In genomic region chr17:46074398-46075115, GRCm38 (mm10) we compare ENCODE assay signal across 8 mouse cellular contexts. TPM values are rescaled to one million over a fixed set of nuclear protein-coding genes. Genes with fewer than 3 reads are reported as not detected.
DNase-seq lines count a peak whose midpoint lies in the region; ATAC-seq and TF ChIP-seq lines count a peak whose summit lies in the region.
"Had no signal": no experiment of that assay in that cellular context is flagged by ENCODE, and none has a peak within 500 bp of the region (broad histone marks: within the 10 kb centered on the region; RNA-seq: fewer than 3 reads in every experiment).

No protein-coding gene starts in this region.

- H3K27ac ChIP-seq in layer of hippocampus, adult 2 months: no peak overlapping the region; the same call in 1 of the 2 replicates
- H3K27ac ChIP-seq in intestine, embryonic 14.5 days (ENCODE audit: low read depth): no peak overlapping the region
- no peak overlapping the region for H3K27ac ChIP-seq in midbrain, embryonic 13.5 days
- H3K27ac ChIP-seq: midbrain, embryonic 15.5 days had no signal

- 54% methylated on average over 7 of the region's 7 CpGs for WGBS in intestine, embryonic 14.5 days
- WGBS in midbrain, embryonic 13.5 days: 82% methylated on average over 7 of the region's 7 CpGs

- H3K9ac ChIP-seq in intestine, embryonic 14.5 days (ENCODE audit: low read length): no peak overlapping the region
- H3K9ac ChIP-seq in midbrain, embryonic 13.5 days (replicated peaks): no peak overlapping the region
- H3K9ac ChIP-seq: midbrain, embryonic 15.5 days had no signal

- no peak for TF ChIP-seq CTCF in layer of hippocampus, adult 2 months (conservative IDR thresholded peaks at IDR 0.05)

- no peaks in the 10 kb centered on the region for H3K36me3 ChIP-seq in intestine, embryonic 14.5 days (ENCODE audit: control insufficient read depth, insufficient read depth, low read length)
- H3K36me3 ChIP-seq in myocyte (ENCODE audit: control insufficient read depth, insufficient read depth): no peaks in the 10 kb centered on the region
- no peaks in the 10 kb centered on the region for H3K36me3 ChIP-seq in midbrain, embryonic 13.5 days
- H3K36me3 ChIP-seq: midbrain, embryonic 15.5 days had no signal

- peaks cover 18% of the 10 kb centered on the region for H3K4me1 ChIP-seq in intestine, embryonic 14.5 days (replicated peaks; ENCODE audit: control insufficient read depth, insufficient read depth, low read length)
- no peaks in the 10 kb centered on the region for H3K4me1 ChIP-seq in midbrain, embryonic 13.5 days (replicated peaks)
- H3K4me1 ChIP-seq: midbrain, embryonic 15.5 days had no signal

- H3K4me2 ChIP-seq in intestine, embryonic 14.5 days (ENCODE audit: low read length): peak overlapping the region; percentile 46
- H3K4me2 ChIP-seq in myocyte (ENCODE audit: low read depth): peak overlapping the region; percentile 78
- H3K4me2 ChIP-seq in midbrain, embryonic 13.5 days (replicated peaks): no peak overlapping the region
- H3K4me2 ChIP-seq: midbrain, embryonic 15.5 days had no signal

- no peak for DNase-seq in layer of hippocampus, adult 2 months (ENCODE audit: low spot score in 2 of 2)
- no peak for DNase-seq in layer of hippocampus, adult 18-20 months (ENCODE audit: low spot score in 2 of 2)
- DNase-seq in MEL-GATA-1-ER (ENCODE audit: extremely low read depth, low read depth): peak; percentile 61
- DNase-seq in intestine, embryonic 14.5 days (ENCODE audit: low spot score): no peak
- DNase-seq in left cerebral cortex, postnatal 36 days (ENCODE audit: low spot score in 2 of 2): no peak

- H3ac ChIP-seq in myocyte (ENCODE audit: control insufficient read depth, insufficient read length): no peak overlapping the region

- intact Hi-C loops in left cerebral cortex, postnatal 36 days (cut with DNase I): no loop called here

- ATAC-seq in intestine, embryonic 14.5 days (replicated peaks; ENCODE audit: low FRiP score, low TSS enrichment, low read depth): no peak
- ATAC-seq in midbrain, embryonic 13.5 days: no peak
- ATAC-seq: midbrain, embryonic 15.5 days had no signal

- TF ChIP-seq POLR2A in myocyte (IDR thresholded peaks at IDR 0.05; ENCODE audit: insufficient read length, low read depth): no peak

- H3K4me3 ChIP-seq in layer of hippocampus, adult 2 months: peak overlapping the region; percentile 27; the same call in 1 of the 2 replicates
- H3K4me3 ChIP-seq in intestine, embryonic 14.5 days (ENCODE audit: low read depth, low read length): 0 out of 2 replicates have a peak overlapping the region, but pooled peaks have one; percentile 19
- H3K4me3 ChIP-seq in myocyte: no peak overlapping the region
- no peak overlapping the region for H3K4me3 ChIP-seq in midbrain, embryonic 13.5 days (replicated peaks)
- H3K4me3 ChIP-seq: midbrain, embryonic 15.5 days had no signal

- no peaks in the 10 kb centered on the region for H3K79me2 ChIP-seq in myocyte (ENCODE audit: control insufficient read depth, insufficient read depth)

- H3K27me3 ChIP-seq in intestine, embryonic 14.5 days (replicated peaks; ENCODE audit: control insufficient read depth, insufficient read depth, low read length): no peaks in the 10 kb centered on the region
- no peaks in the 10 kb centered on the region for H3K27me3 ChIP-seq in myocyte (ENCODE audit: control insufficient read depth, insufficient read depth, insufficient read length)
- H3K27me3 ChIP-seq in midbrain, embryonic 13.5 days: no peaks in the 10 kb centered on the region
- H3K27me3 ChIP-seq: midbrain, embryonic 15.5 days had no signal

- 0 out of 2 replicates have a peak, but pooled peaks cover 2% of the 10 kb centered on the region for H3K9me3 ChIP-seq in intestine, embryonic 14.5 days (ENCODE audit: control insufficient read depth, low read length)
- no peaks in the 10 kb centered on the region for H3K9me3 ChIP-seq in midbrain, embryonic 13.5 days
- H3K9me3 ChIP-seq: midbrain, embryonic 15.5 days had no signal

TF ChIP-seq in myocyte, 11 proteins besides CTCF, POLR2A, EP300 and RAD21:
- no peak for TF ChIP-seq REST (IDR thresholded peaks at IDR 0.05; ENCODE audit: insufficient read depth, insufficient read length)
- no peak for TF ChIP-seq E2F4 (IDR thresholded peaks at IDR 0.05; ENCODE audit: insufficient read depth)
- TF ChIP-seq SRF (IDR thresholded peaks at IDR 0.05; ENCODE audit: control insufficient read depth, insufficient read length, low read depth): no peak
- TF ChIP-seq POLR2AphosphoS2 (IDR thresholded peaks at IDR 0.05; ENCODE audit: insufficient read length, low read depth): no peak

RNA-seq across cellular contexts. Expression of gene Mrps18a, which starts 36.2 kb away (rescaled TPM):
- total RNA-seq in layer of hippocampus, adult 2 months (2021): 10 to 100 TPM; 81.1 to 82.5 TPM
- 10 to 100 TPM; 86.4 to 93.2 TPM for total RNA-seq in layer of hippocampus, adult 18-20 months (2021)
- polyA plus RNA-seq in intestine, embryonic 14.5 days (2014; fragmentation: Nextera tagmentation; extraction: Ambion mirVana): 144 and 150 TPM in 2 replicates
- polyA plus RNA-seq in myocyte (2012; fragmentation: generic; extraction: Trizol): 112 TPM
- 10 to 100 TPM; 84.1 to 88.9 TPM for total RNA-seq in left cerebral cortex, postnatal 36 days (2021)
- polyA plus RNA-seq in midbrain, embryonic 13.5 days (2015; fragmentation: Nextera tagmentation; extraction: Ambion mirVana): 137 and 140 TPM in 2 replicates

RNA-seq across cellular contexts. Expression of gene Vegfa, which starts 42.4 kb away (rescaled TPM):
- 10 to 100 TPM; 76.3 to 77.9 TPM for total RNA-seq in layer of hippocampus, adult 2 months (2021)
- 10 to 100 TPM; 61.8 to 68.9 TPM for total RNA-seq in layer of hippocampus, adult 18-20 months (2021)
- 5.2 and 6.5 TPM in 2 replicates for polyA plus RNA-seq in intestine, embryonic 14.5 days (2014; fragmentation: Nextera tagmentation; extraction: Ambion mirVana)
- 177 TPM for polyA plus RNA-seq in myocyte (2012; fragmentation: generic; extraction: Trizol)
- total RNA-seq in left cerebral cortex, postnatal 36 days (2021): 100 to 1,000 TPM in 1 of 2 experiments, 10 to 100 TPM in 1; 70.0 to 117 TPM
- polyA plus RNA-seq in midbrain, embryonic 13.5 days (2015; fragmentation: Nextera tagmentation; extraction: Ambion mirVana): 2.7 and 3.4 TPM in 2 replicates

Comparison
In these comparisons a context has a peak if more than half of its experiments do, and no peak if none do; other contexts are left out.
1. H3K4me3 ChIP-seq: peak in layer of hippocampus, adult 2 months (single experiment) and intestine, embryonic 14.5 days (single experiment); none in myocyte (single experiment) and midbrain, embryonic 13.5 days (single experiment).